Mouse (Mus musculus) MEL (cell line): ENCODE measurements at regions not wholly inside any gene's neighbourhood (a gene's known extent, or its start where the extent isn't known, plus 50 kb on each side); places are given as distances from the start of the nearest gene placed in this dataset.

ENCODE experiments used
- CTCF ChIP-seq, 3 experiments: IDR thresholded peaks in 2 of 3; conservative IDR thresholded peaks in 1 of 3; 2 replicates each; pipeline ENCODE4 v1.5.1; 2011 to 2012; ENCODE audit warnings: low read length in 3 of 3, low read depth in 2 of 3, mild to moderate bottlenecking in 2 of 3, improper control_type of control experiment in 1 of 3, inconsistent platforms in 1 of 3, mixed read lengths in 1 of 3, moderate library complexity in 1 of 3; ENCODE audit not compliant: control insufficient read depth in 1 of 3, insufficient read depth in 1 of 3, poor library complexity in 1 of 3, severe bottlenecking in 1 of 3
- EP300 ChIP-seq, 2 experiments: IDR thresholded peaks; 2 replicates each; pipeline ENCODE4 v1.6.1; 2011; ENCODE audit warnings: improper control_type of control experiment in 2 of 2, low read length in 2 of 2, low read depth in 1 of 2, mild to moderate bottlenecking in 1 of 2
- JUND ChIP-seq: IDR thresholded peaks from 2 replicates; pipeline ENCODE4 v1.6.1; 2011; ENCODE audit warnings: low read depth, mild to moderate bottlenecking, improper control_type of control experiment, low read length
- NRF1 ChIP-seq: IDR thresholded peaks from 2 replicates; pipeline ENCODE4 v1.6.1; 2014; ENCODE audit warnings: low read depth, mild to moderate bottlenecking, inconsistent platforms, low read length, improper control_type of control experiment, moderate library complexity; ENCODE audit not compliant: poor library complexity, insufficient read depth, severe bottlenecking
- POLR2A ChIP-seq, 2 experiments: IDR thresholded peaks; 2 replicates each; pipeline ENCODE4 v1.6.1; 2011 to 2012; ENCODE audit warnings: low read length in 2 of 2, mild to moderate bottlenecking in 2 of 2, control low read depth in 1 of 2, improper control_type of control experiment in 1 of 2, low read depth in 1 of 2, moderate library complexity in 1 of 2; ENCODE audit not compliant: control insufficient read depth in 1 of 2, insufficient read depth in 1 of 2, poor library complexity in 1 of 2
- POLR2AphosphoS2 ChIP-seq: IDR thresholded peaks from 2 replicates; pipeline ENCODE4 v1.6.1; 2011; ENCODE audit warnings: low read length, improper control_type of control experiment
- TAL1 ChIP-seq: IDR thresholded peaks from 2 replicates; pipeline ENCODE4 v1.6.1; 2012; ENCODE audit warnings: mild to moderate bottlenecking, inconsistent platforms, low read length, moderate library complexity, mixed read lengths

DNA sequence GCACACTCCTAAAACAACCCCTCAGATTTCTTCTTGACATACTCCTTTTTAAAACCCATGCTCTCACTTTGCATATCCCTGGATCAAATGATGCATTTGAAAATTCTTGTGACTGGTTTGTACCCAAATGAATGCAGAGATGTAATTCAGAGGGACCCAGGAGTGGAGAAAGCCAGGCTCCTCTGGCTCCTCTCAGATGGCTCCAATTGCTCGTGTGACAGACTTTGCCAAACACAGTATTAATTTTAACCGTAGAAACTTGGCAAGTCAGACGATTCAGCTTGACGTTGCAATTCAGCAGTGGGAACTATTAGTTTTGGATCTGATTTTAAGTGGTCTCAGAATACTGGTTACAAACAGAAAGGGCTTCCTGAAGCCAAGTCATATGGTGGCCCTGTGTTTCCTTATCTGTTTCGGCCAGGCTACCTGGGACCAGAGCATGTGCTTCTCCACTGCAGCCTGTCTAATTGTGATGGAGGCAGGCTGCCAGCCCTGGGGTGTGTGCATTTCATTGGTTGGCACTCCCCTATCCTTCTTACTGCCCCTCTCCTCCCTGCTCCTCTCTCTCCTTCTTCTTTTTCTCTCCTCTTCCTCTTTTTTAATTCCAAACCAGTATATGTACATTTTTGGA, 81.9 kb upstream of the Klf12 start:
- TF ChIP-seq POLR2A (IDR thresholded peaks at IDR 0.05; ENCODE audit: control insufficient read depth in 1 of 2, insufficient read depth in 1 of 2, low read depth in 1 of 2, low read length in 2 of 2, poor library complexity in 1 of 2) (no peak), TAL1 (no peak), CTCF (IDR thresholded peaks at IDR 0.05 in 2 of 3, conservative IDR thresholded peaks at IDR 0.05 in 1 of 3; ENCODE audit: control insufficient read depth in 1 of 3, insufficient read depth in 1 of 3, low read depth in 2 of 3, low read length in 3 of 3, poor library complexity in 1 of 3, severe bottlenecking in 1 of 3) (no peak), NRF1 (no peak), POLR2AphosphoS2 (no peak), JUND (no peak), EP300 (IDR thresholded peaks at IDR 0.05; ENCODE audit: low read depth in 1 of 2, low read length in 2 of 2) (no peak)
